Mouse (Mus musculus) stomach, embryonic 16.5 days (tissue): ENCODE measurements at regions not wholly inside any gene's neighbourhood (a gene's known extent, or its start where the extent isn't known, plus 50 kb on each side); places are given as distances from the start of the nearest gene placed in this dataset.
"Not testable (repeated sequence)": the region's sequence is repeated elsewhere in the genome, so short reads cannot be mapped to it uniquely, and the experiment has no call there.

Source experiments
- ATAC-seq: fragments of 200-750 bp; cut with Nextera tagmentation; 2 replicates; pipeline ENCODE4 v1.8.0; 2017; ENCODE audit warnings: moderate number of reproducible peaks, moderate TSS enrichment; ENCODE audit not compliant: insufficient read depth, low FRiP score
- H3K27ac ChIP-seq: fragments of 300-500 bp; sonication (generic); 2 replicates; pipeline ENCODE4 v1.5.1; 2014; ENCODE audit warnings: low read length
- H3K27me3 ChIP-seq: fragments of 300-500 bp; sonication (generic); 2 replicates; pipeline ENCODE4 v1.6.1; 2014; ENCODE audit warnings: low read length, control low read depth, mixed read lengths; ENCODE audit not compliant: control insufficient read depth, insufficient read depth
- H3K36me3 ChIP-seq: fragments of 300-500 bp; sonication (generic); 2 replicates; pipeline ENCODE4 v1.6.1; 2014; ENCODE audit warnings: low read length; ENCODE audit not compliant: control insufficient read depth, insufficient read depth
- H3K4me1 ChIP-seq: fragments of 300-500 bp; sonication (generic); 2 replicates; pipeline ENCODE4 v1.6.1; 2014; ENCODE audit warnings: low read length, control low read depth, mixed read lengths; ENCODE audit not compliant: control insufficient read depth, insufficient read depth
- H3K4me2 ChIP-seq: fragments of 300-500 bp; sonication (generic); 2 replicates; pipeline ENCODE4 v1.6.1; 2014; ENCODE audit warnings: low read depth, low read length, mixed read lengths
- H3K4me3 ChIP-seq: fragments of 300-500 bp; sonication (generic); replicated peaks from 2 replicates; pipeline ENCODE4 v1.5.1; 2014; ENCODE audit warnings: mild to moderate bottlenecking, low read length
- H3K9ac ChIP-seq: fragments of 300-500 bp; sonication (generic); 2 replicates; pipeline ENCODE4 v1.6.1; 2014; ENCODE audit warnings: low read length
- H3K9me3 ChIP-seq: fragments of 300-500 bp; sonication (generic); replicated peaks from 2 replicates; pipeline ENCODE4 v1.6.1; 2016; ENCODE audit warnings: low read length, control low read depth; ENCODE audit not compliant: control insufficient read depth
- WGBS: fragments of 180-500 bp; shearing (Covaris S2); extraction: QIAGEN DNeasy Blood & Tissue Kit; methylation state at CpG from one replicate; pipeline ENCODE4 v1.1.7; 2014; 5-methylcytosine and 5-hydroxymethylcytosine counted together

DNA sequence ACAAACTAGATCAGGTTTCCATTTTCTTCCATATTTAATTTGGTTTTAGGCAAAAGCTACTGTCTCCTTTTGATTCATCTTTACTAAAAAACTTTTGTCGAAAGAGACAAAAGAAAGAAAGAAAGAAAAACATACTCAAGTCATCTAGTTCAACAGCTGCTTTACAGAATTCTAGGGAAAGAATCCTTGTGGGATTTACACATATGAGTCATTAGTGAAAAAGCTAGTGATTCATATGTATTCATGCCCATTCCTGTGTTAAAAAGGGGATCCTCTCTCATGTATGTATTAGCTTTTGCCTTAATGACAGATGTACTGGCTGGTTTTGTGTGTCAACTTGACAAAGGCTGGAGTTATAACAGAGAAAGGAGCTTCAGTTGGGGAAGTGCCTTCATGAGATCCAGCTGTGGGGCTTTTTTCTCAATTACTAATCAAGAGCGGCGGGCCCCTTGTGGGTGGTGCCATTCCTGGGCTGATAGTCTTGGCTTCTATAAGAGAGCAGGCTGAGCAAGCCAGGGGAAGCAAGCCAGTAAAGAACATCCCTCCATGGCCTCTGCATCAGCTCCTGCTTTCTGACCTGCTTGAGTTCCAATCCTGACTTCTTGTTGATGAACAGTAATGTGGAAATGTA, 200.1 kb upstream of the Flrt2 start:
- not testable (repeated sequence) for H3K4me2 ChIP-seq, H3K27ac ChIP-seq, H3K4me3 ChIP-seq, H3K9me3 ChIP-seq, H3K36me3 ChIP-seq, H3K4me1 ChIP-seq, H3K27me3 ChIP-seq, H3K9ac ChIP-seq
- 56% methylated on average over 3 of the region's 3 CpGs for WGBS
- 0 out of 2 replicates have a peak, but pooled peaks have one; percentile 21 for ATAC-seq

DNA sequence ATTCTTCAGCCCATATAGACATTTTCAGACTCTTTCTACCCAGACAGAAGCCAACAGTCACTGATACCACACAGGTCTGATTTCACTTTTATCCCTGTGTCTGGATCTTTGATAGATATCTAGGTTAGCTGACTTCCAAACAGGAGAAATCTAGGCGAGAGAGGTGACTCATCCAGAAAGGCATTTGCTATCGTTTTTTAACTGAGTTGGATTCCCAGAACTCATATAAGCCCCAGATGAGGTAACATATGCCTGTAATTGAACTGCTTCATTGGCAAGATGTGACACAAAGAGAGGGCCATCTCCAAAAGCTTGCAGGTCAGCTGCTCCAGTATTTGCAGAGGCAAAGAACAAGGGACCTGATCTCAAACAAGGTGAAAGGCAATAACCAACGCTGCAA, 190.6 kb upstream of the Flrt2 start:
- H3K27me3 ChIP-seq: no peaks in the 10 kb centered on the region
- H3K4me2 ChIP-seq: no peak overlapping the region
- ATAC-seq: no peak
- H3K9ac ChIP-seq: no peak overlapping the region
- no peak overlapping the region for H3K4me3 ChIP-seq
- no peaks in the 10 kb centered on the region for H3K9me3 ChIP-seq
- H3K4me1 ChIP-seq: no peaks in the 10 kb centered on the region
- no peaks in the 10 kb centered on the region for H3K36me3 ChIP-seq
- 63% methylated on average over 3 of the region's 3 CpGs for WGBS
- no peak overlapping the region for H3K27ac ChIP-seq

DNA sequence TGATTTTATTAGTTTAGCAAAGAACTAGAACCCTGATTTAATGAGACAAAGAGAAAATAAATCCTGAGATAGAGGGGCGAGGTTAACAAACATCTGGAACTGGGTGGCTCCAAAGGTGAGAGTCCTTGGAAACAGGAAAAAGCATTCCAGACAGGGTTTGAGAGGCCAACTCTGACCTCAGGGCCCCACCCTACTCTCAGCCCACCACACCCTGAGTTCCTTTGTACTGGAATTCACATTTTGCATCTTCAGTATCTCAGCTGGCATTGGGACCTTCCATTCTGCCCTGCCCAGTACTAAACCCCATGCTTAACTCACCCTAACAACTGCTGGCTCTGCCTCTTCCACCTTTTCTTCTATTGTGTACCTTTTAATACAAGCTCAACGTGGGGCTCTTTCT, 172.0 kb upstream of the Flrt2 start:
- Histone ChIP-seq H3K27me3 (no peaks in the 10 kb centered on the region), H3K27ac (no peak overlapping the region), H3K4me2 (no peak overlapping the region), H3K9ac (no peak overlapping the region), H3K4me1 (no peaks in the 10 kb centered on the region), H3K4me3 (no peak overlapping the region), H3K36me3 (no peaks in the 10 kb centered on the region), H3K9me3 (no peaks in the 10 kb centered on the region)
- WGBS: 75% methylated on average over 2 of the region's 2 CpGs
- ATAC-seq: no peak

DNA sequence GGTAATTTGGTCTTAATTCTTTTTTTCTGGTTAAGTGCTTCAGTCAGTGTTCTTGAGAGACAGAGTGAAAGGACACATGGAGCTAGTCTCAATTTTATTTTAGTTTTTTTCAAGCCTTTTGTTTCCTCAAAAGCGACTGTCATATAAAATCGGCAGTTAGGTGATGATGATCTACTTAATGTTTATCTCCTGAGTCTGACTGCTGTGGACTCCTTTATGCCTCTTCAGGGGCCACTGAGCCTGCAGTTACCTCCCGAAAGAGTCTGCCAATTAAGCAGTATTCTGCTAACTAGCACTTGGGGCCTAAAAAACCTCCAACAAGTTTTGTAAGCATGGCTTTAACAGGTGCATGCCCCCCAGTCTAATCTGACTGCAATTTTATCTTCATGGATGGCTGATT, 170.0 kb upstream of the Flrt2 start:
- no peak overlapping the region for H3K4me3 ChIP-seq
- H3K9me3 ChIP-seq: no peaks in the 10 kb centered on the region
- no peaks in the 10 kb centered on the region for H3K27me3 ChIP-seq
- no peak overlapping the region for H3K27ac ChIP-seq
- H3K4me1 ChIP-seq: no peaks in the 10 kb centered on the region
- H3K36me3 ChIP-seq: no peaks in the 10 kb centered on the region
- 78% methylated on average over 3 of the region's 3 CpGs for WGBS
- ATAC-seq: no peak
- no peak overlapping the region for H3K9ac ChIP-seq
- no peak overlapping the region for H3K4me2 ChIP-seq

DNA sequence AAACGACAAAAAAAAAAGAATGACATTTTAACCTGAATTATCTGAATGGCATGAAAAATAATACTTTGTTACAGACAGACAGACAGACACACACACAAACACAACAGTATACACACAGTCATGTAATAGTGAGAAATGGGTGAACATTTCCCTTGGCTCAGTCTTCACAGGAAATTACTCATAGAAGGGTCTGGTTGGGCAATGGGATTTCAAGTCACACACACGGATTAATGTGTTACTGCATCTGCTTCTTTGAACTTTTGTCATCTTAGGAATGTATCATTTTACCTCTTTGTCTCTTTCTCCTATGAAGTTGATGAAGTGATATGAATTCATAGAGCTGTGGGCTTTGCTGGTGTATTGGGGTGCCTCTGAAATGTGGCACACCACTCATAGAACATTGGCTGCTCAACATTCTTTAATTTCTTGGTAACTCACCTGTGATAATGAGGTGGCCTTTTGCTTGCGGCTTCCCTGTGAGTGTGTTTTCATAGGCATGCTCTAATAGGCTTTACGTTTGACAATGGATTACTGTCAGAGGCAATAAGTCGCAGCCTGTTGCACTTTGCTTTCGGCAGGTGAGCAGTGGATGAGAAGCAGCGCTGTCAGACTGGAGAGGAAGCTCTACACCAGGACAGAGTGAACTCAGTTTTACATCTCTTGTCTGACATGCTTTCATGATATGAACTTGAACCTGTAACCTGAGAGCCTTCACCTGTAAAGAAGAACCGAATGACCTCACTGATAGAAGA, 158.0 kb upstream of the Flrt2 start:
- no peaks in the 10 kb centered on the region for H3K36me3 ChIP-seq
- H3K27me3 ChIP-seq: no peaks in the 10 kb centered on the region
- H3K9me3 ChIP-seq: no peaks in the 10 kb centered on the region
- H3K4me1 ChIP-seq: no peaks in the 10 kb centered on the region
- 73% methylated on average over 8 of the region's 8 CpGs for WGBS
- ATAC-seq: no peak
- H3K4me2 ChIP-seq: no peak overlapping the region
- no peak overlapping the region for H3K4me3 ChIP-seq
- no peak overlapping the region for H3K9ac ChIP-seq
- no peak overlapping the region for H3K27ac ChIP-seq

DNA sequence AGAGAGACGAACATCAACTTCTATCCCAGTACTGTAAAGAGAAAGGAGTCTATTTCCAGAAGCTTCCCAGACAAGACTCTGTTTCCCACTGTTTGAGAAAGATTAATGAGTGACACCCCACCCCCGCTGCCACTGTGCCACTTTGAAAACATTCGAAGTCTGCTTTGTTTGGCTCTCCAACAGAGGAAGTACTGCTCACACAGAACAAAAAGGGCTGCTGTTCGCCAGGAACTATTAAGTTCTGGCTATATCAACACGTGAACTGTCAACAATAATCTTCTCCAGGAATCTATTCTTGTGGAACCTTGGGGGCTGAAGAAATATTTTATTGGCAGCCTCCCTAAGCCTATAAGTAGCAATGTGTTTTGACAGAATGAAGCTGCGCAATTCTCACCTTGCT, 144.7 kb upstream of the Flrt2 start:
- Histone ChIP-seq H3K27ac (no peak overlapping the region), H3K9ac (no peak overlapping the region), H3K4me3 (no peak overlapping the region), H3K4me2 (no peak overlapping the region), H3K9me3 (no peaks in the 10 kb centered on the region), H3K27me3 (no peaks in the 10 kb centered on the region), H3K36me3 (no peaks in the 10 kb centered on the region), H3K4me1 (0 out of 2 replicates have a peak, but pooled peaks cover 3% of the 10 kb centered on the region)
- 21% methylated on average over 6 of the region's 6 CpGs for WGBS
- ATAC-seq: no peak

DNA sequence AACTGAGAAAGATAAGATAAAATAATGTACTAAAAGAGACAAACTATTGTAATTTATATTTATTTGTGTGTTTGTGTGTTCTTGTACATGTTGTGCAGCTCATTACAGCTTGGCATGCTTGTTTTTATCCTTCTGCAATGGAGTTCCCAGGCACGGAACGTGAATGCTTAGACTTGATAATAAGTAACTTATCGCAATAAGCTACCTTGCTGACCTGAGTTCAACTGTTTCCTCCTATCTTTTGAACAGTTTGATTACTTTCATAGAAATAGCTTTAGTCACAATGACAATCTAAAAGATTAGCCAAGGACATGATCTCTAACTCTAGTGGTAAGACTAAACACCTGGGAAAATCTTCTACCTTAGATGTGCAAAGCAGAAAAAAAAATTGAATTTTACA, 138.9 kb upstream of the Flrt2 start:
- H3K27ac ChIP-seq: no peak overlapping the region
- no peaks in the 10 kb centered on the region for H3K36me3 ChIP-seq
- H3K9ac ChIP-seq: no peak overlapping the region
- no peak for ATAC-seq
- no peak overlapping the region for H3K4me2 ChIP-seq
- no peak overlapping the region for H3K4me3 ChIP-seq
- H3K9me3 ChIP-seq: no peaks in the 10 kb centered on the region
- H3K4me1 ChIP-seq: no peaks in the 10 kb centered on the region
- H3K27me3 ChIP-seq: no peaks in the 10 kb centered on the region
- WGBS: 65% methylated on average over 3 of the region's 3 CpGs

DNA sequence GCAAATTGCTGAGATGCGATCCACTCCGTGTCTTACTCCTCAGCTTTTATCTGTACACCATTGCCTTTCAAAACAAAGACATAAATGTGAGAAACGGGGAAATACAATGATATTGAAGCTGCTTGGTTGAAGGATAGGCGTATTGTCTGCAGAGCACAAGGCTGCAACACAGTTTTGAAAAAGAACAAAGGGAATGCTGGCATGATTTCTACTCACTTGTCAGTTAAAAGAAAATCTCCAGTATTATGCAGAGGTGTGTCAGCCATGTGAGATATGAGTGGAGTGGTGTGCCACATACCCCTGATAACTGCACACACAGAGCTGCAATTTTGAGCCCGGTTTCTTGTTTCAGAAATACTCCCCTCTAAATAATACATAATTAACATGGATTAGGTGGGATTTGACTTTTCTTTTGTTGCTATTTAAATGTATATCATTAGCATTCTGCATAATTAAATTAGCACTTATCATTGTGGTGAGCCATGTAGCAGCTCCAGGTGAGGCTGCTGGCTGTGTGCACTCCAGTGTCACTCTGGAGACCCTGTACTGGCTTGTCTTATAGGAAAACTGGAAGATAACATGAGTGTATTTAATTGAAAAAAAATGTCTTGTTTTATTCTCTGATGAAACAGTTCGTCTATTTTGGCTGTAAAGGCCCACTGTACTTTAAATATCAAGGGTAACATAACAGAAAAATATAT, 133.2 kb upstream of the Flrt2 start:
- Histone ChIP-seq H3K4me2 (no peak overlapping the region), H3K27ac (no peak overlapping the region), H3K4me1 (no peaks in the 10 kb centered on the region), H3K9me3 (no peaks in the 10 kb centered on the region), H3K4me3 (no peak overlapping the region), H3K9ac (no peak overlapping the region), H3K27me3 (no peaks in the 10 kb centered on the region), H3K36me3 (no peaks in the 10 kb centered on the region)
- no peak for ATAC-seq
- WGBS: 78% methylated on average over 6 of the region's 6 CpGs

DNA sequence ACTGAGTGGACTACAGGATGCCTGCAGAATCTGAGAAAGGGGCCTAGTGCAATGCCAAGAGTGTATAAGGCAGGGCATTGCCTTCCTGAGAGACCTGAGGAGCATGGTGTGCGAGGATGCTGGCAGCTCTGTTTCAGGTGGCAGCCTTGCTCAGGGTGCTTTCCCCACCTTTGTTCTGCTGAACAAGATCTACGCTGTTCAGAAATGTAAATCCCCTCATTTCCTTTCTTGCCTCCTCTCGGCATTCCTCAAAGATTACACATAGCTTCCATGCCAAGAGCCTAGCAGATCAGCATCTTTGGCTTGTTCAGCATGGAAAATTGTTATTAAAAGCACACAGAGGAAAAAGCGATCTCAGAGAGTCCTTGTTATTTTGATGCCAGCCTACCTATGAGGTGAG, 128.6 kb upstream of the Flrt2 start:
- 34% methylated on average over 4 of the region's 4 CpGs for WGBS
- H3K27ac ChIP-seq: no peak overlapping the region
- ATAC-seq: no peak
- no peaks in the 10 kb centered on the region for H3K27me3 ChIP-seq
- no peak overlapping the region for H3K9ac ChIP-seq
- peaks cover 3% of the 10 kb centered on the region; the same call in 1 of the 2 replicates for H3K9me3 ChIP-seq
- H3K4me2 ChIP-seq: no peak overlapping the region
- no peaks in the 10 kb centered on the region for H3K36me3 ChIP-seq
- no peak overlapping the region for H3K4me3 ChIP-seq
- no peaks in the 10 kb centered on the region for H3K4me1 ChIP-seq
